Mouse (Mus musculus) common myeloid progenitor, adult 5-6 weeks (primary cell): ENCODE data around the gene Rab11fip5. TPM values are rescaled to one million over a fixed set of nuclear protein-coding genes. Genes with fewer than 3 reads are reported as not detected.
A peak's percentile ranks its signal among the peaks of the same experiment; 100 is the strongest.

Source experiments
- ATAC-seq: replicated peaks from 2 replicates; pipeline ENCODE4 v1.8.0; 2016; ENCODE audit warnings: low read depth, mild to moderate bottlenecking, moderate TSS enrichment, inconsistent platforms; ENCODE audit not compliant: poor library complexity, severe bottlenecking
- total RNA-seq: library from RNA; stranded (forward); fragments of 200-1000, 187-1606 nt; gene quantifications from 2 replicates; pipeline ENCODE4 v1.2.3, GENCODE M21; 2017

Gene Rab11fip5
- total RNA-seq, 1 experiment from 2014 or later, result 6.3 TPM

GRCm38 (mm10) chr6:85374734-85375114, 290 bp upstream of the Rab11fip5 start:
- ATAC-seq, result peak; percentile 91

GRCm38 (mm10) chr6:85373066-85373860, 1.2 kb downstream of the Rab11fip5 start:
- no peak for ATAC-seq

- no peak for ATAC-seq
Measured at GRCm38 (mm10) chr6:85372496-85372895, 1.9 kb downstream of the Rab11fip5 start.

- no peak for ATAC-seq
Measured at GRCm38 (mm10) chr6:85371859-85372405, 2.5 kb downstream of the Rab11fip5 start.

GRCm38 (mm10) chr6:85370666-85371430, 3.6 kb downstream of the Rab11fip5 start:
- no peak for ATAC-seq

- ATAC-seq, result no peak
Measured at GRCm38 (mm10) chr6:85370041-85370440, 4.4 kb downstream of the Rab11fip5 start.

GRCm38 (mm10) chr6:85369181-85369860, 5.1 kb downstream of the Rab11fip5 start:
- peak; percentile 83 for ATAC-seq

GRCm38 (mm10) chr6:85368722-85369121, 5.7 kb downstream of the Rab11fip5 start:
- ATAC-seq, result no peak

- ATAC-seq, result no peak
Measured at GRCm38 (mm10) chr6:85368166-85368565, 6.3 kb downstream of the Rab11fip5 start.

- no peak for ATAC-seq
Measured at GRCm38 (mm10) chr6:85366387-85366786, 8.0 kb downstream of the Rab11fip5 start.

- no peak for ATAC-seq
Measured at GRCm38 (mm10) chr6:85364439-85364838, 10.0 kb downstream of the Rab11fip5 start.

GRCm38 (mm10) chr6:85363906-85364260, 10.6 kb downstream of the Rab11fip5 start:
- no peak for ATAC-seq

GRCm38 (mm10) chr6:85363231-85363905, 11.1 kb downstream of the Rab11fip5 start:
- no peak for ATAC-seq

- ATAC-seq, result no peak
Measured at GRCm38 (mm10) chr6:85362610-85363009, 11.8 kb downstream of the Rab11fip5 start.

GRCm38 (mm10) chr6:85360311-85360710, 14.1 kb downstream of the Rab11fip5 start:
- ATAC-seq, result no peak

GRCm38 (mm10) chr6:85358877-85359276, 15.6 kb downstream of the Rab11fip5 start:
- ATAC-seq, result no peak

GRCm38 (mm10) chr6:85356682-85357465, 17.6 kb downstream of the Rab11fip5 start:
- ATAC-seq, result no peak

- ATAC-seq, result no peak
Measured at GRCm38 (mm10) chr6:85355753-85356152, 18.7 kb downstream of the Rab11fip5 start.

GRCm38 (mm10) chr6:85354709-85355108, 19.7 kb downstream of the Rab11fip5 start:
- ATAC-seq, result no peak
